Mouse (Mus musculus) telencephalon, adult 2 months (tissue): ENCODE measurements around the gene Pex14.
A peak's percentile ranks its signal among the peaks of the same experiment; 100 is the strongest.
"Not testable (repeated sequence)": the region's sequence is repeated elsewhere in the genome, so short reads cannot be mapped to it uniquely, and the experiment has no call there.

Experiments
- DNase-seq: peaks from one replicate; pipeline ENCODE4 v3.0.0-alpha.2; 2011; ENCODE audit warnings: low read depth, low spot score

Gene Pex14

GRCm38 (mm10) chr4:149099369-149100017, at the start of gene Pex14:
Gene Pex14 (minus strand): TSS chr4:149099876.
- peak; percentile 87 for DNase-seq

- DNase-seq, result no peak
Measured at GRCm38 (mm10) chr4:149149196-149149595, 49.5 kb upstream of the Pex14 start.

- no peak for DNase-seq
Measured at GRCm38 (mm10) chr4:149148084-149148483, 48.4 kb upstream of the Pex14 start.

GRCm38 (mm10) chr4:149147528-149147927, 47.9 kb upstream of the Pex14 start:
- DNase-seq, result no peak

GRCm38 (mm10) chr4:149145151-149145550, 45.5 kb upstream of the Pex14 start:
- DNase-seq, result no peak

- DNase-seq, result peak; percentile 53
Measured at GRCm38 (mm10) chr4:149144459-149144858, 44.8 kb upstream of the Pex14 start.

GRCm38 (mm10) chr4:149143594-149143993, 43.9 kb upstream of the Pex14 start:
- DNase-seq, result no peak

- DNase-seq, result no peak
Measured at GRCm38 (mm10) chr4:149138515-149138914, 38.8 kb upstream of the Pex14 start.

GRCm38 (mm10) chr4:149136982-149137770, 37.5 kb upstream of the Pex14 start, which contains the start of gene Cenps:
Gene Cenps (minus strand): TSS chr4:149137629.
- peak; percentile 71 for DNase-seq

- DNase-seq, result no peak
Measured at GRCm38 (mm10) chr4:149136116-149136850, 36.6 kb upstream of the Pex14 start.

- DNase-seq, result no peak
Measured at GRCm38 (mm10) chr4:149133395-149133794, 33.7 kb upstream of the Pex14 start.

GRCm38 (mm10) chr4:149131789-149132565, 32.3 kb upstream of the Pex14 start:
- DNase-seq, result no peak

GRCm38 (mm10) chr4:149131021-149131752, 31.5 kb upstream of the Pex14 start:
- DNase-seq, result no peak

GRCm38 (mm10) chr4:149128467-149128866, 28.8 kb upstream of the Pex14 start:
- DNase-seq, result no peak

- peak; percentile 39 for DNase-seq
Measured at GRCm38 (mm10) chr4:149126663-149127062, 27.0 kb upstream of the Pex14 start, which contains the start of gene Cort. Gene Cort (minus strand): TSS chr4:149126763.

GRCm38 (mm10) chr4:149126115-149126509, 26.4 kb upstream of the Pex14 start:
- no peak for DNase-seq

- DNase-seq, result no peak
Measured at GRCm38 (mm10) chr4:149125341-149126114, 25.9 kb upstream of the Pex14 start.

- no peak for DNase-seq
Measured at GRCm38 (mm10) chr4:149123432-149123831, 23.8 kb upstream of the Pex14 start.

GRCm38 (mm10) chr4:149119978-149120562, 20.4 kb upstream of the Pex14 start:
- DNase-seq, result not testable (repeated sequence)
